Mouse (Mus musculus) cerebellum, adult 9-10 months (tissue): ENCODE data around the gene Rimklb.
"Not testable (repeated sequence)": the region's sequence is repeated elsewhere in the genome, so short reads cannot be mapped to it uniquely, and the experiment has no call there.

Source experiments
- DNase-seq: peaks from one replicate; pipeline ENCODE4 v3.0.0; 2022

The Rimklb gene

GRCm38 (mm10) chr6:122495082-122495881 is 3.3 kb downstream of the Rimklb start:
- no peak for DNase-seq

GRCm38 (mm10) chr6:122493799-122494472 is 4.6 kb downstream of the Rimklb start:
- DNase-seq: no peak

DNA sequence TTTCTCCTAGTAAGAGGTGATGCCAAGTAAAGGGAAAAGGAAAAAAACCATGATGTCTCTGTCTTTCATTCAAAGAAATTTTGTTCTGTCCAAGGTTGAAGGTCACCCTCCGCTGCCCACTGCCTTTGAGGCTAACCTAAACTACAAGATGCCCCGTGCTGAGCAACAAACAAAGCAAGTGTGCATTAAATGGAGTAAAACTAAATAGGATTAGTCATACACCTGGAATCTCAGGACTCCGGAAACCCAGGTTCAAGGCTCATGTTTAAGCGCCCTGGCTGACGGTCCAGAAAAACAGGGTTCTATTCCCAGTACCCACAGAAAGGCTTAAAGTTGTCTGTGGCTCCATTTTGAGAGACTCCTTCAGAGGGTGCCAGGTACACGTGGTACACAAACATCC is 6.1 kb downstream of the Rimklb start:
- DNase-seq: no peak

- DNase-seq: no peak
Measured at GRCm38 (mm10) chr6:122491557-122491956, 7.0 kb downstream of the Rimklb start.

- no peak for DNase-seq
Measured at GRCm38 (mm10) chr6:122490929-122491512, 7.5 kb downstream of the Rimklb start.

DNA sequence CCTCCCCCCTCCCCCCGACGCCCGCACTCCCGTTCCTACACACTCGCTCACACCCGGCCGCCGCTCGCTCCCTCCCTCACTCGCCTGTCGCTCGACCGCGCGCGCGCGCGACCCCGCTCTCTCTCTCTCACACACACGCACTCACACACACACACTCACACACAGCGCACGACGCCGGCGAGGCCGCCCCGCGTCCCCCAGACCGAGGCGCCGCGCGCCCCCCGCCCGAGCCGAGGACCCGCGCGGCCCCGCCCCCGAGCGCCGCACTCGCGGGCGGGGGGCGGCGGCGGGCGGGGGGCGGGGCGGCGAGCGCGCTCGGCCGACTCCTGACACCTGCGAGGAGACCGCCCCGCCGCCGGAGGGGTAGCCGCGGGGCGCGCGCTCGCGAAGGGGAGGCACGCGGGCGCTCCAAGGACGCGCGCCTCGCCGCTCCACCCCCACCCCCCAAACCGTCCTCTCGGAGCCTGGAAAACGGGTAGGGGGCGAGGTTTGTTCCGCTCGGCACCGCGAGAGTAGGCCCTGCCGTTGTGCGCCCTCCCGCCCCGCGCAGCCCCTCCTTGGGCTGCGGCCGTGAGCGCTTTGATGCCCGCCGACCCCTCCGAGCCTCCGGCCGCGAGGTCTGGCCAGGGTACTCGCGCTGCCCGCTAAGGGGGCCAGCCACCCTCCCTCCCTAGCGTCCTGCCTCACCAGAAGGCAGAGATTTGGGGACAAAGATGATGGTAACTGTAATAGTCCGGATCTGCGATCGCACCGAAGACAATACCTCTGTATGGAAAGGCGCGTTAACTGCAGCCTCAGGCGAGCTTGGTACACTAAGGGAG is 12.1 kb downstream of the Rimklb start:
- DNase-seq: no peak

GRCm38 (mm10) chr6:122485401-122486296 is 12.9 kb downstream of the Rimklb start:
- DNase-seq: no peak

DNA sequence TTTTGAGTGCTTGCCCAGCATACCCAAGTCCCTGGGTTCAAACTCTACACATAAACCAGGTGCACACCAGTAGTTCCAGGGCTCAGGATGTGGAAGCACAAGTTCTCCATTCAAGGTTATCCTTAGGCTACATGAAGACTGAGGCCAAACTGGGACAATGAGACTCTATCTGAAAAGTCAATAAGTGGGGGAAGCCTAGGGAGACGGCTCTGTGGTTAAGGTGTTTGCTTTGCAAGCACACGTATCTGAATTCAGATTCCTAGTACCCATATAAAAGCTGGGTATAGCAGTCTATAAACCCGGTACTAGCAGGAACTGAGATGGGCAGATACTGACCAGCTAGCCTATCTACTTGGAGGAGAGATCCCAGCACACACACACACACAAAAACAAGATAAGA is 20.5 kb downstream of the Rimklb start:
- DNase-seq: no peak

DNA sequence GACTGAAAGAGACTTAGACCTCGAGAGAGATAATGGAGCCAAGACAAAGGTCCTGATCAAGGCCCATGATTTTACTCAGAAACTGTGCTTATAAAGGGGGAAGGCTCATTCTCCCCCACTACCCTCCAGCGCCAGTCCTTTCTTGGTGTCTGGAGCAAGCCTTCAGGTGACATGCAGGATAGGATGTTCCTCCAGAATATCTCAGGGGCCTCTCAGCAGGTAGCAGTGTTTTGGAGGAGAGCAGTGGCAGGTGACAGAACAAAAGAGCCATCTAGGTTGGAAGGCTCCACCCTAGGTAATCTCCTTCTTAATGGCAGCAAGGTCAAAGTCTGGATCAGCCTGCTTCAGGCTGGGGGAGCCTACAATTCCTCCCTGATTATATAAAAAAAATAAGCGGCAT is 27.1 kb downstream of the Rimklb start:
- DNase-seq: not testable (repeated sequence)

- DNase-seq: no peak
Measured at GRCm38 (mm10) chr6:122470240-122470639, 28.3 kb downstream of the Rimklb start.

DNA sequence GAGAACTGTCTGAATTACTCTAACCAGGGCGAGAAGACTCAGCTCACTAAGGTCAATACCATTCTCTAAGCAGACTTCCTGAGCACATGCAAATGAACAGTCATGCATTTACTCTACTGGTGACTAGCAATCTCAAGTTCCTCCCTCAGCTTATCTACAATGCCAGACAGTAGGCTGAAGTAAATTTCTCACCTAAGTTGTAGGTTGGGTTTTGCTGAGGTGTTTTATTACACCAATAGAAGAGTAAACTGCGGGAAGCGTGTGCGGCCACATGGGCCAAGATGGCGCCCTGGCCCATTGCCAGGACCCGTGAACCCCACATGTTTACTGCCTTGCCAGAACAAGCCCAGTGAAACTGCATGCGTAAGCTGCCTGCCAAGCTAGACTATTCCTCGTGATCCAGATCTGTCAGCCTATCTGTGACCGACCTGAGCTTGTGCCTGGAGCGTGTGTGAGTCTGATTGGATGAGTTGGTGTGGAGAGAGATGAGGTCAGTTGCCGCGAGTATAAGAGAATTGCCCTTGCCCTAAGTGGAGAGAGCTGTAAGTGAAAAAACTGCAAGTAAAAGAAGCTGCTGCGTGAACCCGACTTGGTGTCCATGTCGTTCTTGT is 29.4 kb downstream of the Rimklb start:
- no peak for DNase-seq

DNA sequence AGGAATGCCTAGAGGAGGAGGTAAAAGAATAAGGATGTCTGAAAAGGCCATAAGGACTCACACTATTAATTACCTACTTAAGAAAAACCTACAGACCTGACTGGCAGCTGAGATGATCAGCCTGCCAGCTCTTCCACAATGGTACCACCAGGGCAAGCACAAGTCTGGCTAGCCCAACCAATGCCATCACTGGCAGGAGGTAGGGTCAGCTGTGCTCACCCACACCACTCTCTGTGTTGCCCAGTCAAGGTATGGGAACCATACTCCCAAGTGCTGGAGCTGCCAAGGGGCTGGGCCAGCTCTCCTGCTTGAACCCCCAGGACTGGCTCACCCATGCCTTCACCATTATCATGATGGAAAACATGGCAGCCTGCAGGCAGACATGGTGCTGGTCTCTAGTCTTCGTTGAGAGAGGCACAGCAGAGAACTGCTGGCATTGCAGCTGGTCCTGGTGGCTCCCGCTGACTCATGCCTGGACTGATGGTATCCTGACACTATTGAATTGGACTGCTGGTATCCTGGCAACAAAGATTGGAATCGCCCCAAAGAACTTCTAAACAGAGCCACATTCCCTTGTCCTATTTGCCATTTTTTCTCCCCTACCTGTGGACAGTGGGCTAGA is 32.4 kb downstream of the Rimklb start:
- DNase-seq: no peak

- no peak for DNase-seq
Measured at GRCm38 (mm10) chr6:122458946-122459693, 39.4 kb downstream of the Rimklb start.

- no peak for DNase-seq
Measured at GRCm38 (mm10) chr6:122447848-122448247, 50.7 kb downstream of the Rimklb start.

DNA sequence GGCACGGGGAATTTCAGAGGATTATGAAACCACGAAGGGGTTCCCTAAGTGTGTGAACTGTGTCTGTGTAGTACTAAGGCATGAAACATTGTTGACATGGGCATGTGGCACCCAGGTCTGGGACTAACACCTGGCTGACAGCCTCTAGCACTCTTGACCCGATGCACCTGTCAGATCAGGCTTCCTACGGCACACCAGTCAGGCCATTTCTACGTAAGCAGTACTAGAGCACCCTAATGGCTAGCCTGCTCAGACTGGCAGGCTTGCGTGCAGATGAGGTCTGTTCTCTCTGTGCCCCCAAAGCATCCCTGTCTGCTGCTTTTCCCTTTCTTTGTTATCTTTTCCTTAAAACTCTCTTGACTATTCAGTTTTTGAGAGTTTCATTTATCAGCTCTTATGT is 53.3 kb downstream of the Rimklb start:
- DNase-seq: no peak

- DNase-seq: no peak
Measured at GRCm38 (mm10) chr6:122440632-122441226, 57.8 kb downstream of the Rimklb start.

DNA sequence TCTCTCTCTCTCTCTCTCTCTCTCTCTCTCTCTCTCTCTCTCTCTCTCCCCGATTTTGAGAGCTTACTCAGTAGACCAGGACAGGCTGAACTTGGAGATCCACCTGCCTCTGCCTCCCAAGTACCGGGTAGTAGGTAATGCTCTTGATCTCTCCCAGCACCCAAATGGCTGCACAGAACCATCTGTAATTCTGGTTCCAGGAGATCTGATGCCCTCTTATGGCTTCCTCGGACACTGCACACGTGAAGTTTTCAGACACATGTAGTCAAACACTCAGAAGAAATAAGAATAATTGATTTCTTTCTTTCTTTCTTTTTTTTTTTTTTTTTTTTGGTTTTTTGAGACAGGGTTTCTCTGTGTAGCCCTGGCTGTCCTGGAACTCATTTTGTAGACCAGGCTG is 59.3 kb downstream of the Rimklb start:
- no peak for DNase-seq

- no peak for DNase-seq
Measured at GRCm38 (mm10) chr6:122435270-122435669, 63.3 kb downstream of the Rimklb start.

- DNase-seq: no peak
Measured at GRCm38 (mm10) chr6:122427456-122427855, 71.1 kb downstream of the Rimklb start.

- DNase-seq: no peak
Measured at GRCm38 (mm10) chr6:122417015-122417414, 81.5 kb downstream of the Rimklb start.
